Mouse (Mus musculus) hindbrain, embryonic 11.5 days (tissue): ENCODE measurements at regions not wholly inside any gene's neighbourhood (a gene's known extent, or its start where the extent isn't known, plus 50 kb on each side); places are given as distances from the start of the nearest gene placed in this dataset.

Source experiments
- ATAC-seq: fragments of 200-750 bp; cut with Nextera tagmentation; 2 replicates; pipeline ENCODE4 v1.8.0; 2017; ENCODE audit warnings: mild to moderate bottlenecking, moderate TSS enrichment, moderate library complexity; ENCODE audit not compliant: low FRiP score
- DNase-seq: peaks from one replicate; pipeline ENCODE4 v3.0.0-alpha.2; 2015; ENCODE audit warnings: low spot score
- H3K27ac ChIP-seq: fragments of 300-500 bp; sonication (generic); 2 replicates; pipeline ENCODE4 v1.5.1; 2014; ENCODE audit warnings: mild to moderate bottlenecking, low read depth, low read length
- H3K27me3 ChIP-seq: fragments of 300-500 bp; sonication (generic); 2 replicates; pipeline ENCODE4 v1.6.1; 2014; ENCODE audit warnings: mild to moderate bottlenecking, low read length, moderate library complexity, mixed read lengths; ENCODE audit not compliant: control insufficient read depth, insufficient read depth
- H3K36me3 ChIP-seq: fragments of 300-500 bp; sonication (generic); 2 replicates; pipeline ENCODE4 v1.6.1; 2014; ENCODE audit warnings: mild to moderate bottlenecking, low read length, moderate library complexity, mixed read lengths; ENCODE audit not compliant: control insufficient read depth, insufficient read depth
- H3K4me1 ChIP-seq: fragments of 300-500 bp; sonication (generic); replicated peaks from 2 replicates; pipeline ENCODE4 v1.6.1; 2014; ENCODE audit warnings: low read length, mixed read lengths; ENCODE audit not compliant: control insufficient read depth, insufficient read depth
- H3K4me2 ChIP-seq: fragments of 300-500 bp; sonication (generic); replicated peaks from 2 replicates; pipeline ENCODE4 v1.6.1; 2014; ENCODE audit warnings: mild to moderate bottlenecking, low read depth, low read length
- H3K4me3 ChIP-seq: fragments of 300-500 bp; sonication (generic); 2 replicates; pipeline ENCODE4 v1.5.1; 2014; ENCODE audit warnings: low read depth, low read length
- H3K9ac ChIP-seq: fragments of 300-500 bp; sonication (generic); 2 replicates; pipeline ENCODE4 v1.6.1; 2014; ENCODE audit warnings: low read depth, low read length
- H3K9me3 ChIP-seq: fragments of 300-500 bp; sonication (generic); 2 replicates; pipeline ENCODE4 v1.6.1; 2016; ENCODE audit warnings: low read length; ENCODE audit not compliant: control insufficient read depth
- WGBS: fragments of 180-500 bp; shearing (Covaris S2); extraction: QIAGEN DNeasy Blood & Tissue Kit; methylation state at CpG from one replicate; pipeline ENCODE4 v1.1.7; 2014; 5-methylcytosine and 5-hydroxymethylcytosine counted together

GRCm38 (mm10) chr6:84264681-84265080, 256.3 kb downstream of the Dysf start:
- Histone ChIP-seq H3K9me3 (no peaks in the 10 kb centered on the region), H3K36me3 (no peaks in the 10 kb centered on the region), H3K4me3 (no peak overlapping the region), H3K27me3 (no peaks in the 10 kb centered on the region), H3K4me2 (no peak overlapping the region), H3K9ac (no peak overlapping the region), H3K4me1 (no peaks in the 10 kb centered on the region), H3K27ac (no peak overlapping the region)
- ATAC-seq (no peak), DNase-seq (no peak)
- 87% methylated on average over 4 of the region's 4 CpGs for WGBS

GRCm38 (mm10) chr6:84263686-84264085, 255.3 kb downstream of the Dysf start:
- no peaks in the 10 kb centered on the region for H3K27me3 ChIP-seq
- H3K27ac ChIP-seq: no peak overlapping the region
- DNase-seq (no peak), ATAC-seq (no peak)
- no peaks in the 10 kb centered on the region for H3K9me3 ChIP-seq
- WGBS: 46% methylated on average over 2 of the region's 2 CpGs
- no peaks in the 10 kb centered on the region for H3K36me3 ChIP-seq
- no peak overlapping the region for H3K9ac ChIP-seq
- H3K4me2 ChIP-seq: no peak overlapping the region
- no peak overlapping the region for H3K4me3 ChIP-seq
- no peaks in the 10 kb centered on the region for H3K4me1 ChIP-seq

- no peak overlapping the region for H3K27ac ChIP-seq
- DNase-seq: no peak
- WGBS: 58% methylated on average over 6 of the region's 6 CpGs
- no peak overlapping the region for H3K9ac ChIP-seq
- H3K36me3 ChIP-seq: no peaks in the 10 kb centered on the region
- H3K9me3 ChIP-seq: no peaks in the 10 kb centered on the region
- no peaks in the 10 kb centered on the region for H3K27me3 ChIP-seq
- no peak for ATAC-seq
- H3K4me3 ChIP-seq: no peak overlapping the region
- no peak overlapping the region for H3K4me2 ChIP-seq
- no peaks in the 10 kb centered on the region for H3K4me1 ChIP-seq
Measured at GRCm38 (mm10) chr6:84262766-84263165, 254.4 kb downstream of the Dysf start.

GRCm38 (mm10) chr6:84261483-84261882, 253.1 kb downstream of the Dysf start:
- no peaks in the 10 kb centered on the region for H3K36me3 ChIP-seq
- no peak overlapping the region for H3K27ac ChIP-seq
- WGBS: 90% methylated on average over 3 of the region's 3 CpGs
- ATAC-seq (no peak), DNase-seq (no peak)
- no peak overlapping the region for H3K4me3 ChIP-seq
- H3K9me3 ChIP-seq: no peaks in the 10 kb centered on the region
- H3K9ac ChIP-seq: no peak overlapping the region
- H3K4me1 ChIP-seq: no peaks in the 10 kb centered on the region
- no peaks in the 10 kb centered on the region for H3K27me3 ChIP-seq
- no peak overlapping the region for H3K4me2 ChIP-seq
